Mouse (Mus musculus) bone marrow, adult 2 months (tissue): ENCODE measurements at regions not wholly inside any gene's neighbourhood (a gene's known extent, or its start where the extent isn't known, plus 50 kb on each side); places are given as distances from the start of the nearest gene placed in this dataset.

Experiments
- H3K27ac ChIP-seq: fragments of 200-500 bp; 2 replicates; pipeline ENCODE4 v1.5.1; 2012; ENCODE audit warnings: low read depth, mild to moderate bottlenecking, control low read depth, inconsistent platforms, low read length; ENCODE audit not compliant: control insufficient read depth, poor library complexity, insufficient read depth
- H3K4me1 ChIP-seq: fragments of 200-500 bp; 2 replicates; pipeline ENCODE4 v1.6.1; 2011; ENCODE audit warnings: low read length; ENCODE audit not compliant: control insufficient read depth, insufficient read depth
- H3K4me3 ChIP-seq: fragments of 200-500 bp; replicated peaks from 2 replicates; pipeline ENCODE3; 2011; ENCODE audit warnings: mild to moderate bottlenecking, low read depth, low read length, control low read depth; ENCODE audit not compliant: control insufficient read depth
- CTCF ChIP-seq: fragments of 200-500 bp; IDR thresholded peaks from 2 replicates; pipeline ENCODE4 v1.5.1; 2011; ENCODE audit warnings: low read length, control low read depth; ENCODE audit not compliant: control insufficient read depth, insufficient read depth
- POLR2A ChIP-seq: fragments of 200-500 bp; IDR thresholded peaks from 2 replicates; pipeline ENCODE4 v1.6.1; 2011; ENCODE audit warnings: low read depth, mild to moderate bottlenecking, control low read depth, low read length, borderline replicate concordance; ENCODE audit not compliant: control insufficient read depth
- WGBS: fragments of 180-500 bp; shearing (Covaris S2); methylation state at CpG from one replicate; pipeline ENCODE4 v1.1.7; 2018; 5-methylcytosine and 5-hydroxymethylcytosine counted together

GRCm38 (mm10) chr8:116242972-116243371 is 261.8 kb upstream of the Dynlrb2 start:
- Histone ChIP-seq H3K27ac (no peak overlapping the region), H3K4me1 (no peaks in the 10 kb centered on the region; the same call in 1 of the 2 replicates), H3K4me3 (no peak overlapping the region)
- TF ChIP-seq POLR2A = no peak
- TF ChIP-seq CTCF = no peak
- WGBS = 28% methylated on average over 5 of the region's 5 CpGs

GRCm38 (mm10) chr8:116241987-116242242 is 262.9 kb upstream of the Dynlrb2 start:
- Histone ChIP-seq H3K27ac (no peak overlapping the region), H3K4me1 (no peaks in the 10 kb centered on the region; the same call in 1 of the 2 replicates), H3K4me3 (no peak overlapping the region)
- TF ChIP-seq POLR2A (no peak), CTCF (no peak)
- WGBS = 84% methylated on average over 5 of the region's 5 CpGs

GRCm38 (mm10) chr8:116241146-116241986 is 263.4 kb upstream of the Dynlrb2 start:
- no peak for TF ChIP-seq POLR2A
- no peak for TF ChIP-seq CTCF
- WGBS = 78% methylated on average over 11 of the region's 11 CpGs
- Histone ChIP-seq H3K4me3 (no peak overlapping the region), H3K27ac (no peak overlapping the region), H3K4me1 (no peaks in the 10 kb centered on the region; the same call in 1 of the 2 replicates)

DNA sequence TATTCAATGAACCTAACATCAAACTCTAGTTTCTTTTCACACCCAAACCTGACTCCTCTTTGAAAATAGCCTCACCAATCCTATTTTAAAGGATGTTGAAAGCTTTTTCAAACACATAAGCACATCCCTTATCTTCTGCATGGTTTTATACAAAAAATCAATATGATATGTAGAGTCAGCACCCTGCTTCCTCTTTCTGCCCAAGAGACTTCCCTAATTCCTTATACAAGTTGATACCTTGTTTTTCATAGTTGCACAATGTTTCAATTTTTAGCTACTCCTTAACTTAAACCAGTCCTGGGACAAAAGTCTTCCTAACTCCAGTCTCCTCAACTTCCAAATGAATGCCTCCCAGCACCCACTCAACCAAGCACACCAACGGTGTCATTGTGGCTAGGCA is 266.1 kb upstream of the Dynlrb2 start:
- TF ChIP-seq CTCF (no peak), POLR2A (no peak)
- WGBS = 81% methylated on average over 1 of the region's 1 CpGs
- Histone ChIP-seq H3K27ac (no peak overlapping the region), H3K4me3 (no peak overlapping the region), H3K4me1 (no peaks in the 10 kb centered on the region; the same call in 1 of the 2 replicates)

GRCm38 (mm10) chr8:116237561-116238100 is 267.1 kb upstream of the Dynlrb2 start:
- WGBS = 67% methylated on average over 3 of the region's 3 CpGs
- H3K27ac ChIP-seq = no peak overlapping the region
- H3K4me1 ChIP-seq = no peaks in the 10 kb centered on the region; the same call in 1 of the 2 replicates
- no peak for TF ChIP-seq POLR2A
- no peak for TF ChIP-seq CTCF
- H3K4me3 ChIP-seq = no peak overlapping the region

GRCm38 (mm10) chr8:116229654-116230136 is 275.1 kb upstream of the Dynlrb2 start:
- no peak overlapping the region for H3K27ac ChIP-seq
- TF ChIP-seq CTCF (no peak), POLR2A (no peak)
- WGBS = 77% methylated on average over 5 of the region's 5 CpGs
- H3K4me3 ChIP-seq = no peak overlapping the region
- no peaks in the 10 kb centered on the region for H3K4me1 ChIP-seq

GRCm38 (mm10) chr8:116227003-116227402 is 277.8 kb upstream of the Dynlrb2 start:
- Histone ChIP-seq H3K27ac (no peak overlapping the region), H3K4me3 (no peak overlapping the region), H3K4me1 (no peaks in the 10 kb centered on the region)
- TF ChIP-seq CTCF (no peak), POLR2A (no peak)
- WGBS = 79% methylated on average over 11 of the region's 11 CpGs

DNA sequence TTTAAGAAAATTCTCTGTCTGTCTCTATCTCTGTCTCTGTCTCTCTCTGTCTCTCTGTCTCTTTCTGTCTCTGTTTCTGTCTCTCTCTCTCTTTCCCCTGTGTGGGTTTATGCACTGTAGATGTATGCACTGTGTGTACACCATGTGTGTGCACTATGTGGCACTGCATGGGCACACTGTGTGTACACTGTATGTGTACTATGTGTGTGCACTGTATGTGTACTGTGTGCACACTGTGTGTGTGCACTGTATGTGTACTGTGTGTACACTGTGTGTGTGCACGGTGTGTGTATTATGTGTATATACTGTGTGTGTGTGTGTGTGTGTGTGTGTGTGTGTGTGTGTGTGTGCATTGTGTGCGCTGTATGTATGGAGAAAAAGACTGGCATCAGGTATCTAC is 281.5 kb upstream of the Dynlrb2 start:
- Histone ChIP-seq H3K27ac (no peak overlapping the region), H3K4me1 (no peaks in the 10 kb centered on the region), H3K4me3 (no peak overlapping the region)
- 74% methylated on average over 2 of the region's 2 CpGs for WGBS
- TF ChIP-seq CTCF (no peak), POLR2A (no peak)
